Mouse (Mus musculus) liver, adult 2 months (tissue): ENCODE measurements at regions not wholly inside any gene's neighbourhood (a gene's known extent, or its start where the extent isn't known, plus 50 kb on each side); places are given as distances from the start of the nearest gene placed in this dataset.

ENCODE experiments used
- CTCF ChIP-seq: fragments of 200-500 bp; IDR thresholded peaks from 2 replicates; pipeline ENCODE4 v1.5.1; 2011; ENCODE audit warnings: low read depth, low read length, control low read depth
- POLR2A ChIP-seq: fragments of 200-500 bp; IDR thresholded peaks from 2 replicates; pipeline ENCODE4 v1.6.1; 2011; ENCODE audit warnings: low read length, control low read depth; ENCODE audit not compliant: insufficient read depth; ENCODE audit errors: extremely low read depth

DNA sequence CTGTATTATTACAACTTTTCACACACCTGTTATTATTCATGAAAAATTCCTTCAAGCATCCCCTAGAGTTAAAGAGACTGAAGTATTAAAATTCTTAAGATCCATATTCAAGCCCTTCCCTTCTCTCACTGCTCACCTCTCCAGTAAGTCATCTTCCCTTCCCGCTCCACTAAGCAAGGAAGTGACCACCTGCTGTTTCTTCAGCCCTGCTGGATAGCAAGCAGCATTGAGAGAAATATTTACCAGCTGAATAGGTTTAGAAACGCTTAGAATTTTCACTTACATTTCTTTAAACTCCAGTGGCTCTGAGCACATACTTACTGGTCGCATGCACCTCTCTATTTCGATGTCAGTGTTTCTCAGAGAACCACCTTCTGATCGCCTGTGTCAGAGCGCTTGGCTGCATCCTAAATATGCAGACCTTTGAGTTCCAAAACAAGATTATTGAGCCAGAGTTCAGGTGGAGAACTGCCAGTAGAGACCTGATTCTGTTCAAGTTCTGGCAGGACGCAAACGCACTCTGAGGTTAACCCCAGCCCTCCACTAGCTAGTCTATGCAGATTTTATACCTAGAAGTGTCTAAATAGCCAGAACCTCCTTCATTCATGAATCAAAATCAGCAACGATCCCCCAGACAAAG is 314.9 kb downstream of the Mllt3 start:
- TF ChIP-seq CTCF, result no peak
- TF ChIP-seq POLR2A, result no peak
